Mouse (Mus musculus) central nervous system, embryonic 11.5 days (tissue): ENCODE measurements around the gene Foxo1. TPM values are rescaled to one million over a fixed set of nuclear protein-coding genes. Genes with fewer than 3 reads are reported as not detected.

Experiments
- polyA plus RNA-seq: library from polyadenylated mRNA; depleted of rRNA; stranded (reverse); fragments of >200 nt; gene quantifications from 2 replicates; pipeline ENCODE4 v1.2.3, GENCODE M21; 2012; rRNA removed

Gene Foxo1
- 2.9 and 5.6 TPM in 2 replicates for polyA plus RNA-seq

DNA sequence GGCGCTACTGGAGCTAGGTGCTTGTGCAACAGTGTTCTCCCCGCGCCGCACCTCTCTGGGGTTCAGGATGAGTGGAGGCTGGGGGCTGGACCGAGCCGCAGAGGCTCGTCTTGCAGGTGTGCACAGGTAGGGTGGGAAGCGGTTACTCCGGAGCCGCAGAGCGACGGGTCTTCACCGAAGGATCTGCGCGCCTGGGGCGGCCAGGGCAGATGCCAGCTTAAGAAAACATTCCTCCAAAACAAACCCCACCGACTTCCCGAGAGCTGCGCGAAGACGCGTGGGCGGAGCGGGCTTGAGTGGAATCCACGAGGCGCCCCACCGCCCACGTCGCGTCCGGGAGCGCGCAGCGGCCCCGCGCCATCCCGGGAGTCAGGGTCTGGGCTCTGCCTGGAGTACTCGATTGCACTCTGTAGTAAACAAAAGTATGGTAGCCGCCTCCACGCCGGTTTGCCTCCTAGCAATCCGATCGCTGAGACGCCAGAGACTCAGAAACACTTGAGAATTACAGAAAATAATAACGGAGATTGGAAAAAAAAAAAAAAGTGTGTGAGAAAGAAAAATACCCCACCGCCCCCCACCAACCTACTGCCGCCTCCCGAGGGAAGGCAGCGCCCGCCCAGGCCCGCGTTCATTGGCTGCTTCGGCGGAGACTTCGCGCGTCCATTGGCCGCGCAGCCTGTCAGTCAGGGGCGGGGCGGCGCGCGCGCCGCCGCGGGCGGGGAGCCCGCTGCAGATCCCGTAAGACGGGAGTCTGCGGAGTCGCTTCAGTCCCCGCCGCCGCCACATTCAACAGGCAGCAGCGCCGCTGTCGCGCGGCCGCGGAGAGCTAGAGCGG is at the start of gene Foxo1:
Gene Foxo1, plus strand, starts transcription at position 685 of the 835 bp plus-strand sequence.

Other genes starting within 250 kb of the Foxo1 start
- 6.0 and 7.8 TPM in 2 replicates for gene Maml3, start 163.3 kb upstream of the Foxo1 start, polyA plus RNA-seq